Mouse (Mus musculus): ENCODE data around the gene Gm11541.
A peak's percentile ranks its signal among the peaks of the same experiment; 100 is the strongest.

The Gm11541 gene

DNA sequence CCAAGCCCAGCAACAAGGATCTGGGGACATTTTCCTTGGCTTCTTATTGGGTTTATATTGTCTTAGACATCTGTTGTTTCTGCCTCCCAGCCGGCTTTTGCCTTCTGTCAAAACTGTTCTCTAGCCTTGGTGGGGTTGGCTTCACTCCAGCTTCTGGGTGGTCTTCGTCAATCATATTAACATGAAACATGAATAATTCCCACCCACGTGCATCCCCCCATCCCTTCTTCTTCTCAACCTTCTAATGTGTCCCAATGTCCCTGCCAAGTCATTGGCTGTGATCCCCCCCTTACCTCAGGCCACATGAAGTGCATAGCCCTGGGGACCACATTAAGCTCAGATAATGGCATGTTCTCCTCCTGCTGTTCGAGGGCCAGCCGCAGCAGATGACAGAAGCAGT is at the start of gene Gm11541:
Gene Gm11541 (minus strand): TSS at position 28 of the 400 bp plus-strand sequence.
- DNase-seq (ENCODE audit: extremely low spot score) = no peak

DNA sequence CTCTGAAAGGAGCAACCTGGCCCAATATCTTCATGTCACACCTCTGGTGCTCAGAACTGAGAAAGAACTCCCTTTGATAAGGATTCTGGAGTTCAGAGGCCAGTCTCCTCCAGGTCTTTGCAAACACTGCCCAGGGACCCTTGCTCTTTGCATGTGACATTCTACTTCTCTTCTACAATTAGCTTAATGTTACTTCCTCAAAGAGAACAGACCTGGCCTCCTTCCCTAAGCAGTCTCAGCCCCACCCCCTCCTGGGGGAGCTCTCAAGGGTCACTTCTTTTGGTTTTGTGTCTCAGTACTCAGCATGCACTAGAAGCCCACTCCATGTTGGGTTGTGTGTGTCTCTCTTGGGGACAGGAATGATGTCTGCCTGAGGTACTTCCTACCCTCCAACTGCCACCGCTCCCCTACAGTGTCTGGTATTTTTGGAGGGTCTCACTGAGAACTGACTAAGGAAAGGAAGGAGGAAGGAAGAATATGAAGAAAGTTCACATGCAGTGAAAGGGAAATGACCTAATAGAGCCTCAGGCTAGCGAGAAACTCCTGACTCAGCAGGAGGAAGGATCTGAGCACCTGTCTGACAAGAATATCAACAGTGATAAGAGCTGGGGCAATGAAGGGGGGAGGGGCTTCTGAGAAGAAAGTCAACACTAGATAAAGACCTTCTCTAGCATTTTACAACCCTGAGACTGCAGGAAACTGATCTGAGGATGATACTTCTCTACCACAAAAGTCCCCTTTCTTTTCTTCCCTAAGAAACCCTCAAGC is 48.8 kb upstream of the Gm11541 start:
- no peak for DNase-seq (ENCODE audit: extremely low spot score)

DNA sequence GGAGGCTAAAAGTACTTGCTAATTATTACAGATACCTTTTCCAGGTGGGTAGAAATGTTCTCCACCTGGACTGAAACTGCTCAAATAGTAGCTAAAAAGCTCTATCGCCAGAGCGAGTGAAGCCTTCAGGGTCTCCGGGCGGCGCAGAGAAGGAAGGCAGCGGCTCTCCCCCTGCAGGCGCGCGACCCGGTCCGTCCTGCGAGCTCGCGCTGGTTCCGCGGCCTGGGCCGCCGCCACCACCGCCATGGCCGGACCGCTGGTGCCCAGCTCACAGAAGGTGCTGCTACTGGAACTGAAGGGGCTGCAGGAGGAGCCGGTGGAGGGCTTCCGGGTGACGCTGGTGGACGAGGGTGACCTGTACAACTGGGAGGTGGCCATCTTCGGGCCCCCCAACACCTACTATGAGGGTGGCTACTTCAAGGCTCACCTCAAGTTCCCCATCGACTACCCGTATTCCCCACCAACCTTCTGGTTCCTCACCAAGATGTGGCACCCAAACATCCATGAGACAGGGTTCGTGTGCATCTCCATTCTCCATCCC is 37.5 kb upstream of the Gm11541 start, which contains the start of gene Cdc34b:
Gene Cdc34b (plus strand): TSS at position 51 of the 541 bp plus-strand sequence.
- no peak for DNase-seq (ENCODE audit: extremely low spot score)

DNA sequence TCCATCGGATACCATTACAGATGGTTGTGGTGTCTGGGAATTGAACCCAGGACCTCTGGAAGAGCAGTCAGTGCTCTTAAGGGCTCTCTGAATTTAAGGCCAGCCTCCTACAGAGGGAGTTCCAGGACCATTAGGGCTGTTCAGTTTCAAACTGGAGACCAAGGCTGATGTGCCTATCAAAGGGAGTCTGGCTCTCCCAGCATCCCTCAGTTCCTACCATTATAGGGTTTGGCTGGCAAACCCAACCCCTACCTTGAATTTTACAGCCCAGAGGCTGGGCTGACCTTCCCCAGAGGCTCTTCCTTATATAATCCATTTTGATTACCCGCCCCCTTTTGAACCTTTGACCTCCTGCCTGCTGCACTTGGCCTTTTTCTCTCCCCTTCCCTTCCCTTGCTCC is 31.4 kb upstream of the Gm11541 start:
- DNase-seq (ENCODE audit: extremely low spot score) = no peak

DNA sequence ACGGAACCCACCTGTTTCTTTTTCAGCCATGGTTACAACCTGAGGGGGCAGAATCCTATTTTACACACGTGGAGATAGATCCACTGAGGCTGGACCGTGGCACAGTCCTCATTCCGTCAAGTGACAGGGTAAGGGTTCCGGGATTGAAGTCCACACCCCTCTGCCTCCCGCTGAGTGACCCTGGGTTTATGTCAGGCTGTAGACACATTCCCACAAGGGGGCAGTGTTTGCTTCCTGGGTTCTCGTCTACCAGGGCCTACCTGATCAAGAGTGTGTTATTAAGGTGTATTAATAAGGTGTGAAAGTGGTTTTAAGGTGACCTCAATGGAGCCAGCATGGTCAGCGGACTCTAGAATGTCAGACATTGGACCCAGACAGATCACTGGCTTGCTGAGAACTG is 28.5 kb upstream of the Gm11541 start:
- no peak for DNase-seq (ENCODE audit: extremely low spot score)

DNA sequence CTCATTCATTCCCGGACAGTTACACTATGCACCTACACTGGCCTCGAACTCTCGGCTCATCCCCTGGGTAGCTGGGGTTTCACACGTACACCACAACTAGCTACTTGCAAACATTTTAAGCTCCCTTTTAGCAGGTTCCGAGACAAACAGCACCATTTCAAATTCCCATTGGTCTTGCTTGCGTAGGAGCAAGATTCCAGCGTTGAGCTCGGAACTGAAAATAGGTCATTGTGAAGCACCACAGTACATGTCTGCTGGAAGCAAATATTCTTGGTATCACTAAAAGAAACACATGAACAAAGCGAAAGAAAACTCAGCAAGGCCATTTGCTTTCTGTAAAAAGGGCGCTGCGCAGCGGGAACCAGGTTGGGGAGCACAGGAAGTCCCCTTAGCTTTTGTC is 26.9 kb upstream of the Gm11541 start:
- no peak for DNase-seq (ENCODE audit: extremely low spot score)

DNA sequence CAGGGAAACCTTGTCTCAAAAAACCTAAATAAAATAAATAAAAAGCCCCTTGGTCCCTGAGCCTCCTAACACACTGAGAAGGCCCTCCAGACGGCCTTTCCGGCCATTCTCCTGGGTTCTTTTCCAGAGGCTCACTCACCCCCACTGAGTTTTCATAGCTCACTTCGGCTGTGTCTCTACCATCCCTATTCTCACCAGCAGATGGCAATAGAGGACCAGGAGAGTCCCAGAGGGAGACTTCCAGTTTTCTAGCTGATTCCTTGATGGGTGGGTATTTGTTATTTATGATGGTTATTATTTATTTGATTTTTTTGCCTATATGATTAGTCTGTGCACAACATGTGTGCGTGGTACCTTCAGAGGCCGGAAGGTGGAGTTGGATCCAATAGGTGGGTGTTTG is 26.0 kb upstream of the Gm11541 start:
- peak; percentile 66 for DNase-seq (ENCODE audit: extremely low spot score)

GRCm38 (mm10) chr11:94729565-94729964 is 25.3 kb upstream of the Gm11541 start:
- no peak for DNase-seq (ENCODE audit: extremely low spot score)

GRCm38 (mm10) chr11:94728545-94728944 is 24.2 kb upstream of the Gm11541 start:
- DNase-seq (ENCODE audit: extremely low spot score) = no peak

DNA sequence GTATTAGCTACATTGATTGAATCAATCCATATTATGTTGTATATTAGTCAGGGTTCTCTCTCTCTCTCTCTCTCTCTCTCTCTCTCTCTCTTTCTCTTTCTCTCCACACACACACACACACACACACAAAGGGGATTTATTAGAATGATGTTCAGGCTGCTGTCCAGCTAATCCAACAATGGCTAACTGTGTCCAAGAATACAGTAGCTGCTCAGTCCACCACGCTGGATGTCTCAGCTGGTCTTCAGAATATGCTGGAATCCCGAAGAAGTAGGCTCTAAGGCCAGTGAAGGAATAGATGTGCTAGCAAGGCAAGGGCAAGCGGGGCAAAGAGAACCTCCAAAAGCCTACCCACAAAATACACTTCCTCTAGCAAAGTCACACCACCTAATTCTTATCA is 23.0 kb upstream of the Gm11541 start:
- DNase-seq (ENCODE audit: extremely low spot score) = no peak

DNA sequence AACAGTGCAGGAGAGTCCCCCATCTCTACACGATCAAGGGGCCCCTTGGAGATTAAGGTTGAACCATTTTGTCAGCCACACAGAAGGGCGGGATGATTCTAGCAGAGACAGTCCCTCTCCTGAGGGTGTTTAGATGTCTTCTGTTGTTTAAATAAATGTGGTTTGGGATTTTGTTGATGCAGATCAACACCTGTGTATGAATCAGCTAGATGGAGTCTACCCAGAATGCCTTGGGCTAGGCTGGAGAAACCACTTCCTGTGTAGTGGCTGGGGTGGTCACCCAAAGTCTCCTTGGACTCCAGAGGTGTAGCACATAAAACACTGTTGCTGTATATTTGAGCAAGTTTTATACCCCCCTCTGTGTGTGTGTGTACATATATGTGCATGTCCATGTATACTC is 14.9 kb upstream of the Gm11541 start:
- DNase-seq (ENCODE audit: extremely low spot score) = no peak

GRCm38 (mm10) chr11:94718113-94718909 is 14.0 kb upstream of the Gm11541 start:
- no peak for DNase-seq (ENCODE audit: extremely low spot score)

GRCm38 (mm10) chr11:94717239-94717638 is 12.9 kb upstream of the Gm11541 start:
- no peak for DNase-seq (ENCODE audit: extremely low spot score)

- DNase-seq (ENCODE audit: extremely low spot score) = peak; percentile 65
These were observed 12.5 kb upstream of the Gm11541 start for GRCm38 (mm10) chr11:94716754-94717153.

DNA sequence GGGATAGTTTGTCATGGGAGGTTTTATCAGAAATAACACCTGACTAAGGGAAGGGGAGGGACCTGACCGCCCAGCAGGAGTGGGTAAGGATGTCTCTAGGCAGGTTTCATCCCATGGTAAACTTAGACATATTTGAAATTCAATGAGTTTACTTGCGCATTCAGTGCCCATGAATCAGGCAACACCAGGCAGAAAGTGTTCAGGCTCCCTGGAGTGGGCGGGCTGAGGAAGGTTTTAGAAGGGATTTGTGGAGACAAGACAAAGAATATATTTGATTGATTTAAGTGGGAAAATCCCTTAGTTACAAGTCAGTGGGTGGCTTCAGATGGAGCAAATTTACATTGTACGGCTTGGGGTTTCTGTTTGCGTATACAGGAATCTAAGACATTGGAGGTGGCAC is 11.3 kb upstream of the Gm11541 start:
- DNase-seq (ENCODE audit: extremely low spot score) = no peak

GRCm38 (mm10) chr11:94713246-94713860 is 9.1 kb upstream of the Gm11541 start:
- no peak for DNase-seq (ENCODE audit: extremely low spot score)

DNA sequence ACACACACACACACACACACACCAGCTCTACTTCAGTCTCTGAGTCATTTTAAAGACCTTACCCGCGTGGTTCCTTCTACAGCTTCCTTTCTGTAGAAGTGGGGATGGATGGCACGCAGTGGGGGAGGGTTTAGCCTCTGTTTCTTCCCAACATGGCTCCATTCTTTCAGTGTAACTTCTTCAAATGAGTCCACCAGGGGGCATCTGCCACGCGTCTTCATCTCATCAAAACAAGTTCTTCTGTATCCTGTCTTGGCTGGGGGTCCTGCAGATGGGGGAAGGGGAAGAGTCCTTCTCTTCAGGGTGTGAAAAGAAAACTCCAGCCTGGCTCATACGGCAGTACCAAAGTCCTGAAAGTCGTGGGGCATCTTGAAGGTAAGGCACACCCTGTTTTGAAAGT is 279 bp downstream of the Gm11541 start:
- no peak for DNase-seq (ENCODE audit: extremely low spot score)

GRCm38 (mm10) chr11:94702216-94702610 is 2.1 kb downstream of the Gm11541 start:
- DNase-seq (ENCODE audit: extremely low spot score) = no peak

- DNase-seq (ENCODE audit: extremely low spot score) = no peak
These were observed 2.7 kb downstream of the Gm11541 start for GRCm38 (mm10) chr11:94701401-94702215.

GRCm38 (mm10) chr11:94699399-94699798 is 4.9 kb downstream of the Gm11541 start:
- no peak for DNase-seq (ENCODE audit: extremely low spot score)

GRCm38 (mm10) chr11:94697703-94698464 is 6.4 kb downstream of the Gm11541 start:
- no peak for DNase-seq (ENCODE audit: extremely low spot score)
